Mouse (Mus musculus): ENCODE measurements around the gene Klf11. TPM values are rescaled to one million over a fixed set of nuclear protein-coding genes. Genes with fewer than 3 reads are reported as not detected.
"Not testable (repeated sequence)": the region's sequence is repeated elsewhere in the genome, so short reads cannot be mapped to it uniquely, and the experiment has no call there.

Klf11 gene
- polyA plus RNA-seq, 1 experiment, result 19.6 TPM

GRCm38 (mm10) chr12:24686038-24686695 is 35.1 kb downstream of the Klf11 start:
- no peak for DNase-seq (ENCODE audit: low read depth)
- TF ChIP-seq CTCF (IDR thresholded peaks at IDR 0.05; ENCODE audit: borderline replicate concordance, extremely low read depth, insufficient read depth, insufficient read length), result no peak
- no peak for TF ChIP-seq POLR2A (IDR thresholded peaks at IDR 0.05; ENCODE audit: borderline replicate concordance, extremely low read depth, insufficient read depth, insufficient read length, poor library complexity, severe bottlenecking)

DNA sequence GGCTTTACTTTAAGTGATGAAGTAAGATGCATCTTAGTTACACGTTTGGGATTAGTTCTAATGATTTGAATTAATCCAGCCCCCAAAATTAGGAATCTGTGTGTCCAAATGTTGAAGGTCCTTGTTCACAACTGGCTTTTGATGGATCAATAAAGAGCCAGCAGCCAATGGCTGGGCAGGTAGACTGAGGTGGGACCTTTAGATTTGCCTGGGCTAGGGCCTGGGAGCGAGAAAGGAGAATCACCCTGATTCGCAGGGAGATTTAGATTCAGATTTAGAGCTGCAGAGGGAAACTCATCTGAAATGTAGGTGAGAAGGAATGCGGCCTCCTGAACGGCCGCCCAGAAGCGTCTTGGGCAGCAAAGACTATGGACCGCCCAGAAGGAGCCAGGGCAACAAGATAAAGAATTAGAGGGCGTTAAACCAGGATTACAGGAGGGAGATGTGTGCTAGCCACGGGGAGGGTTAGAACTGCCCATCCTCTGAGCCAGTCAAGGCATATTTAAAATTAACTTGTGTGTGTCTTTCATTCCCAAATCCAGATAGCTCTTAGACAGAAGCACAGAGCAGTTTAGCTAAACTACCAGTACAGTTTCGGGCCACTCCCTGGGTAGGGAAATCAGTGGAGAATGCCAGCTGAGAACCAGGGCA is 35.7 kb downstream of the Klf11 start:
- no peak for TF ChIP-seq CTCF (IDR thresholded peaks at IDR 0.05; ENCODE audit: borderline replicate concordance, extremely low read depth, insufficient read depth, insufficient read length)
- no peak for TF ChIP-seq POLR2A (IDR thresholded peaks at IDR 0.05; ENCODE audit: borderline replicate concordance, extremely low read depth, insufficient read depth, insufficient read length, poor library complexity, severe bottlenecking)
- no peak for DNase-seq (ENCODE audit: low read depth)

DNA sequence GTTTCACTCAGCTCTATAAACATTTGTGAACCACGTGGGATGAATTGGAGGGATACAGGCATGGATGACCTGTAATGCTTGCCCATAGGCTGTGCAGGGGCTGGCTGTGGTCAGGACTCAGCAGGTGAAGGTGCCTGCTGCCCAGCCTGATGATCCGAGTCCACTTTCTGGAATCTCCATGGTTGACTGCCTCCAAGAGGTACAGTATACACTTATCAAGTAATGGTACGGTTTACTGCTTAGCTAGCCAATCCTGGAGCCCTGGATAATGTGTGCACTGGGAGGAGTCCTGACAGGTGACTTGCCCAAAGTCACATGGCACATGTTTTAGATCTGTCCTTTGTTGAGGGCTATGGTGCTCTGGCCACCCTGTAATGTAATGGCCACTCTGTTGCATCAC is 39.3 kb downstream of the Klf11 start:
- no peak for DNase-seq (ENCODE audit: low read depth)
- no peak for TF ChIP-seq CTCF (IDR thresholded peaks at IDR 0.05; ENCODE audit: borderline replicate concordance, extremely low read depth, insufficient read depth, insufficient read length)
- no peak for TF ChIP-seq POLR2A (IDR thresholded peaks at IDR 0.05; ENCODE audit: borderline replicate concordance, extremely low read depth, insufficient read depth, insufficient read length, poor library complexity, severe bottlenecking)

- peak; percentile 91 for DNase-seq (ENCODE audit: low read depth)
Observed at GRCm38 (mm10) chr12:24696500-24697483, 45.7 kb downstream of the Klf11 start.

DNA sequence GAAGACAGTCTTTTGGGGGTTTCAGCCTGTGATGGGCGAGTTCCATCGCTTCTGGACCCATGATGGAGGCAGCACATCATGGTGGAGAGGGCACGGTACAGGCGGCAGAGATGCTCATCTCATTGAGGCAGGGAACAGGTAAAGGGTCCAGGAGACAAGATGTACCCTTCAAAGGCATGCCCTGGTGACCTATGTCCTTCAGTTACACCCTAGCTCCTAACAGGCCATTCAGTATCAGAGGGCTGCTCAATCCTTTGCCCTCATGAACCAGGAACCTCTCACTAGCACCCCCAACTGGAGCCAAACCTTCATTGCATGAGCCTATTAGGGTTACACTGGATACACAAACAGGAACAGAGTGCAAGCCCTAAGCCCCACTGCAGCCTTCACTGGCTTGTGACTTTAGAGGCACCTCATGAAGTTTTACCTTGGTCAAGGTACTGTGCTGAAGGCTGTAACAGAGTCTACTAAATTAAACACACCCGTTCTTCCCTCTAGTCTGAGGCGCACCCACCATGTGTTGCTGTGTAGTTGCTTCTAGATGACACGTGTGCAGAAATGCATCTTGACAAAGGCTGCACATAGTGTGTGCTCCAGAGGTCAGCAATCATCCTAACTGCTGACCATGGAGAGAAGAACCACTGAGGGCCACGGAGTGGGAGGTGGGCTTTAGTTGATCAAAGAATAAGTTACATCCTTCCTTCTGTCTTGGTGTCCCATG is 46.6 kb downstream of the Klf11 start:
- DNase-seq (ENCODE audit: low read depth), result no peak

More at GRCm38 (mm10) chr12:24696500-24697483, 45.7 kb downstream of the Klf11 start:
- TF ChIP-seq POLR2A (IDR thresholded peaks at IDR 0.05; ENCODE audit: borderline replicate concordance, extremely low read depth, insufficient read depth, insufficient read length, poor library complexity, severe bottlenecking) (no peak), CTCF (IDR thresholded peaks at IDR 0.05; ENCODE audit: borderline replicate concordance, extremely low read depth, insufficient read depth, insufficient read length) (peak; percentile 98)

DNA sequence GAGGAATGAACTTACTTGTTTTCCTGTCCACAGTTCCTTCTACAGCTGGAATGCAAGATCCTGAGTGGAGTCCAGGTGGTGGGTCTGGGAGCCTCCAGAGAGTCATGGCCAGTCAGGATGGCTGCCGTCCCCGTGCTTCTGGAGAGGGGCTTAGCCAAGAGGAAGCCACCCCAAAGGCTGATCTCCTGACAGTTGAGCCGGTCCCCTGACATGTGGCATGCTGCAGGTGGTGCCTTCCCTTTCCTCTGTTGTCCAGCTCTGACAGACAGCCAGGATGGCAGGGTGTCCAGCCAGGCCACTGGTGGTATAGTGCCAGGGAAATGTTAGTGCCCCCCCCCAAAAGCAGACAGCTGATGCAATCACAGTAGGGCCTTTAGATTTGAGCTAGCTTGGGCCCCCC is 47.4 kb downstream of the Klf11 start:
- TF ChIP-seq CTCF (IDR thresholded peaks at IDR 0.05; ENCODE audit: borderline replicate concordance, extremely low read depth, insufficient read depth, insufficient read length), result no peak
- no peak for TF ChIP-seq POLR2A (IDR thresholded peaks at IDR 0.05; ENCODE audit: borderline replicate concordance, extremely low read depth, insufficient read depth, insufficient read length, poor library complexity, severe bottlenecking)
- DNase-seq (ENCODE audit: low read depth), result no peak

More for the DNA sequence above, 46.6 kb downstream of the Klf11 start:
- TF ChIP-seq CTCF (IDR thresholded peaks at IDR 0.05; ENCODE audit: borderline replicate concordance, extremely low read depth, insufficient read depth, insufficient read length) (no peak), POLR2A (IDR thresholded peaks at IDR 0.05; ENCODE audit: borderline replicate concordance, extremely low read depth, insufficient read depth, insufficient read length, poor library complexity, severe bottlenecking) (no peak)

GRCm38 (mm10) chr12:24699578-24699977 is 48.5 kb downstream of the Klf11 start:
- DNase-seq (ENCODE audit: low read depth), result no peak
- TF ChIP-seq CTCF (IDR thresholded peaks at IDR 0.05; ENCODE audit: borderline replicate concordance, extremely low read depth, insufficient read depth, insufficient read length) (no peak), POLR2A (IDR thresholded peaks at IDR 0.05; ENCODE audit: borderline replicate concordance, extremely low read depth, insufficient read depth, insufficient read length, poor library complexity, severe bottlenecking) (no peak)

DNA sequence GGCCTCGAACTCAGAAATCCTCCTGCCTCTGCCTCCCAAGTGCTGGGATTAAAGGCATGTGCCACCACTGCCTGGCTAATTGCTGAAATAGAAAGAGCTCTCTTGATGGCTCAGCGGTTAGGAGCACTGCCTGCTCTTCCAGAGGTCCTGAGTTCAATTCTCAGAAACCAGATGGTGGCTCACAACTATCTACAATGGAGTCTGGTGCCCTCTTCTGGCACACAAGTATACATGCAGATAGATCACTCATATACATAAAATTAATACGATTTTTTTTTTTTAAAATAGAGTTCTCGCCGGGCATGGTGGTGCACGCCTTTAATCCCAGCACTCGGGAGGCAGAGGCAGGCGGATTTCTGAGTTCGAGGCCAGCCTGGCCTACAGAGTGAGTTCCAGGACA is 50.5 kb downstream of the Klf11 start:
- not testable (repeated sequence) for DNase-seq (ENCODE audit: low read depth)

DNA sequence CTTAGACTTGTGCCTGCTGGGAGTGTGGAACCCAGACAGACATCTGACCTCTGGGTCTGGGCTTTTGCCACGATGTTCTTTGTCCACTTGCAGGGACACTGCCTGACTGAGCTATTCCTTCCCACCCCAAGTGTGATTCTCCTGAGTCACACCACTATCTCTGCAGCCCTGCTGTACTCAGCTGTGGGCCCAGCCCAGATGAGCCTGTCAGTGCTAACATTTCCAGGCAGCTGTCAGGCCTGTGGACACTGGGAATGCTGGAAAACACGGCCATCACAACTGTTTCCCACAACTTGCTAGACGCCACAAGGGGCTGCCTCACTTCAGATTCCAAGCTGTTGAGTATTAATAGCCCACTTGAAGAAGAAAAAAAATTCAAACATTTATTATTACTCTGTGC is 51.9 kb downstream of the Klf11 start:
- TF ChIP-seq POLR2A (IDR thresholded peaks at IDR 0.05; ENCODE audit: borderline replicate concordance, extremely low read depth, insufficient read depth, insufficient read length, poor library complexity, severe bottlenecking) (no peak), CTCF (IDR thresholded peaks at IDR 0.05; ENCODE audit: borderline replicate concordance, extremely low read depth, insufficient read depth, insufficient read length) (no peak)
- DNase-seq (ENCODE audit: low read depth), result no peak

- DNase-seq (ENCODE audit: low read depth), result no peak
- TF ChIP-seq POLR2A (IDR thresholded peaks at IDR 0.05; ENCODE audit: borderline replicate concordance, extremely low read depth, insufficient read depth, insufficient read length, poor library complexity, severe bottlenecking) (no peak), CTCF (IDR thresholded peaks at IDR 0.05; ENCODE audit: borderline replicate concordance, extremely low read depth, insufficient read depth, insufficient read length) (no peak)
Observed at GRCm38 (mm10) chr12:24705502-24706263, 54.6 kb downstream of the Klf11 start.
